Mouse (Mus musculus) megakaryocyte-erythroid progenitor cell, adult 5-6 weeks (primary cell): ENCODE measurements around the gene Zfp866. TPM values are rescaled to one million over a fixed set of nuclear protein-coding genes. Genes with fewer than 3 reads are reported as not detected.

Source experiments
- ATAC-seq: replicated peaks from 2 replicates; pipeline ENCODE4 v1.8.0; 2016; ENCODE audit warnings: mild to moderate bottlenecking, inconsistent platforms; ENCODE audit not compliant: severe bottlenecking, poor library complexity, low FRiP score, low TSS enrichment
- total RNA-seq, 2 experiments: library from RNA; stranded (forward) in 1 of 2; stranded (reverse) in 1 of 2; fragments of 200-1000, 215-1000 nt in 1 of 2; fragments of >200 nt in 1 of 2; fragmentation: Nextera tagmentation in 1 of 2; gene quantifications; 2 replicates each; pipeline ENCODE4 v1.2.3; 2014 to 2017

The Zfp866 gene
- total RNA-seq, 2 experiments from 2014 or later = 25.7 to 26.3 TPM

- ATAC-seq = no peak
Observed at GRCm38 (mm10) chr8:69799946-69800345, 9.0 kb upstream of the Zfp866 start.

DNA sequence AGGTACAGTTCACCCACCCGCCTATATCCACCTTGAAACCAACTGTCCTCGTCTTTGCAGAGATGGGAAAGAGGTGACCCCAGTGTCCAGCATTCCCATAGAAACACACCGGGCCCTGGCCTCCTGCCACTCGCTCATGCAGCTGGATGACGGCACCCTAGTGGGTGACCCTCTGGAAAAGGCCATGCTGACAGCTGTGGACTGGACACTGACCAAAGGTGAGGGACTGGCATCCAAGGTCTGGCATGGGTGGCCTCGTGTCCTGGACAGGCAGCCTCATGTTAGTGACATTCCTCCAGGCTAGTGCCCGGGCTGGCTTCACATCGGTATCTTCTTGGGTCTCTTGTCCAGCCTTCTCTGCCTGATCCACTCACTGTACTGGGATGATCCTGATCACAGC, 8.3 kb upstream of the Zfp866 start:
- no peak for ATAC-seq

- ATAC-seq = no peak
Observed at GRCm38 (mm10) chr8:69797661-69798060, 6.7 kb upstream of the Zfp866 start.

GRCm38 (mm10) chr8:69796721-69797345, 5.9 kb upstream of the Zfp866 start:
- ATAC-seq = no peak

GRCm38 (mm10) chr8:69794901-69795300, 3.9 kb upstream of the Zfp866 start:
- ATAC-seq = no peak

DNA sequence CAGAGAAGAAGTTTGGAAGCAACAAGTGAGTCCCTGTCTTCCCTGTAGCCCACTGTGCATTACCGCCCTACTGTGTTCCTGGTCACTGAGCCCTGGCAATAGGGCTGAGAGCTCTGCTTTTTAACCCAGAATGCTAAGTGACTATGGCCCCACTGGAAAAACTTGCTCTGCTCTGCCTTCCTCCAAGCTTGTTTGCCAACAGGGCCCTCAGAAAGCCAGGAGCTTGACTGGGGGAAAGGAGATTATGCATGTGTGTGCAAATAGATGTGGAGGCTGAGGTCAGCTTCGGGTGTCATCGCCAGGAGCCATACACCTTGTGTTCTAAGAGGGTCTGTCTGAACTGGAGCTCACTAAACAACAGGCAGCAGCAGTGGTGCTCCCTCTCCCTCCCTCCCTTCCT, 3.1 kb upstream of the Zfp866 start:
- no peak for ATAC-seq

GRCm38 (mm10) chr8:69793666-69794065, 2.7 kb upstream of the Zfp866 start:
- ATAC-seq = no peak

DNA sequence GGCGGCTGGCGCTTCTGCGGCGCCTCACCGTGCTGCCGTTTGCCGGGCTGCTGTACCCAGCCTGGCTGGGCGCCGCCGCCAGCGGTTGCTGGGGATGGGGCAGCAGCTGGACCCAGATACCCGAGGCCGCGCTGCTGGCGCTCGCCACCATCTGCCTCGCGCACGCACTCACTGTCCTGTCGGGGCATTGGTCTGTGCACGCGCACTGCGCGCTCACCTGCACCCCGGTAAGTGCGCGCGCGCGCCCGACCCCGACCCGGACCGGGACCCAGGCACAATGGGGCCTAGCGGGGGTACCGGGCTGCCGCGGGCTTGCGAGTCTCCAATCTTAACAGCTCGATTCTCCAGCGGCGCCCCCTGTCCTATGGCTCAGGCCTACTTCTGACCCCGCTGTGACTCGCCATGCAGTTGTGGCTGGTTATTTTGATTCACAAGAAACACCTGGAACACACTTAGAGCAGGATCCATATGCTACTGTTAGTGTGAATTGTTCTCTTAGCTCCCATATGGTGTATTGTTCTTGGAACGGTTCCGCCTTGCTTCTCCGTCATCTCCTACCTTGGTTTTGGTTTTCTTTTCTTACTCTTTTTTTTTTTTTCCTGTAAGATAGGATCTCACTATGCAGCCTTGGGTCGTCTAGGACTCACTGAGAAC, 564 bp upstream of the Zfp866 start:
- 0 out of 2 replicates have a peak, but pooled peaks have one; percentile 16 for ATAC-seq

- no peak for ATAC-seq
Observed at GRCm38 (mm10) chr8:69790364-69790763, 614 bp downstream of the Zfp866 start.

- no peak for ATAC-seq
Observed at GRCm38 (mm10) chr8:69789731-69790130, 1.2 kb downstream of the Zfp866 start.

DNA sequence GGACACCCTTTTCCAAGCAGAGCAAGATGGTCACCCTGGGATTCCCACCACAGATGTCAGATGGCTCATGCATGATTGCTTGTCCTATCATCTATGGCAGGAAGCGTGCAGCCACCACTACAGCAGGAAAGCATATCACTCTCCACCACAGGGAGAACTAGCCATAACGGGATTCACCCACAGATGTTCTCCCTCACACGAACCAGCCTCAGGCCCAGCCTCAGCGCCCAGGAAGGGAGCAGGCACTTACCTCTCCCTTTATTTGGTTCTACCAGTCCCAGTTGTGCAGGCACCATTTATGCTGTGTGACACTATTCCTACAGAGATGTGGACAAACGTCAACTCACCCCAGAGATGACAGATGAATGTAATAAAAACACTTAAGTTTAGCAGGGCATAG, 1.9 kb downstream of the Zfp866 start:
- ATAC-seq = peak; percentile 65

- no peak for ATAC-seq
Observed at GRCm38 (mm10) chr8:69777111-69777510, 13.9 kb downstream of the Zfp866 start.

GRCm38 (mm10) chr8:69775149-69775534, 15.8 kb downstream of the Zfp866 start:
- ATAC-seq = no peak

DNA sequence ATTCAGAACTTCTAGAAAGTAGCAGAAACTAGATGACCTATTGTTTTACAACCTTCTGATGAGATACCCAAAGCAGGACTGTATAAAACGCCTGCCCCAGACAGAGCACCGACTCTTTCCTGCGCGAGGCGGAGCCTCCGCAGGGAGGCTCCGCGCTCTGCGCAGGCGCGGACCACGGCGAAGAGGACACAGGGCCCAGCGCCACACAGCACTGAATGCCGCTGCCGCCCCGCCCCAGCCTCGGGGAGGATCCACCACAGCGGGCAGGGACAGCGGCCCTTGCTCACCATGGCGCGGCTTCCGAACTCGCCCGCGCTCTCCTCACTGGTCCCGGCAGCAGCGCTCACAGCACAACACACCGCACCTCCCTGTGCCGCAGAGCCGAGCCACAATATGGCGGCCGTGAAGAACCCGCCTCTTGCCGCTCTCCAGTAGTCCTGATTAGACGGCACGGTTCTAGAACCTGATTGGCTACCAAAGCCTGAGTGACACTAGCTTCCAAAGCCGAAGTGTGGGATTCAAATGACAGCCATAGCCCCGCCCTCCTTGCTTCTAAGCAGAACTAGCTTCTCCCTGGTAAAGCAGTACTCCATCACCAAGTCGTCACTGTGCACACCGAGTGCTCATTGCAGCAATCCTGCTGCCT, 16.4 kb downstream of the Zfp866 start, which contains the start of gene Gm20422:
TSS of gene Gm20422 (minus strand) at position 384 of the 646 bp plus-strand sequence.
- ATAC-seq = peak; percentile 100

GRCm38 (mm10) chr8:69772106-69772505, 18.9 kb downstream of the Zfp866 start:
- no peak for ATAC-seq

DNA sequence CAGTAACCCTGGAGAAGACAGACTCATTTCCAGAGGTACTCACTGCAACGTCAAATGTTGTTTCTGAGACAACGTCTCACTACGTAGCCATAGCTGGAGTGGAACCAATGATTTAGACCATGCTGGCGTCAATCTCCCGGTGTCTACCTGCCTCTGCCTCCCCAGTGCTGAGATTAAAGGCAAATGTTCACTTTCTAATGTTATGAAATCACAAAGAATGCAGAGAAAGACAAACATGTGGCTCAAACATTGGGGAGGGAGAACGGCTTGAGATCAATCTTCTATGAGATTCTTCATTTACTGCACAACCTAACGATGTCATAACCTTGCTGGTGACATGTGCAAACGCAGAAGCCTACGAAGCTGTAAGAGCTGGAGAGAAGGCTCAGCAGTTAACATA, 19.8 kb downstream of the Zfp866 start:
- ATAC-seq = no peak

DNA sequence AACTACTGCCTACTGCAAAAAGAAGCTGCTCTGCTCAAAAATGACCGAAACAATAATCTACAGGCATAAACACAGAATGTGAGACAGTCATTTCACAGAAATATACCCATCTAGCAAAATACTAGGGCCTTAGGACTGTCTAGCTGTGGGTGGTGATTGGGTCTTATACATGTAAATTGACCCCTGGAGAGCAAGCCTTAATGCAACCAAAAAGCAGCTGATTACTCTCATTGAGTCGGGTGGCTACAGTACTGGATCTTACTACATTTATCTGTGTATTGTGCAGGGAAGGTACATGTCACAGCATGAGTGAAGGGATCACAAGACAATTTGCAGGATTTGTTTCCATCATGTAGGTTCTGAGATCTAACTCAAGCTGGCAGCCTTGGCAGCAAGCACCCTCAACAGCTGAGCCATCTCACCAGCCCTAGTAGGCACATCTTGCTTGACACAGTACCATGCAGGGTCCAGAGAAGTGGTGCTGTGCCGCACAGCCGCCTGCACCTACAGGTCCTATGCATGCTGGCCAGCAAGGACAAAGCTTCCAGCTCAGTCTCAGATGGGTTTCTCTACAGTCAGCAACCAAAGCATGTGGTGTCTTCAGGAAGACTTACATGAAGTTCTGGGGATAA, 29.0 kb downstream of the Zfp866 start:
- no peak for ATAC-seq

DNA sequence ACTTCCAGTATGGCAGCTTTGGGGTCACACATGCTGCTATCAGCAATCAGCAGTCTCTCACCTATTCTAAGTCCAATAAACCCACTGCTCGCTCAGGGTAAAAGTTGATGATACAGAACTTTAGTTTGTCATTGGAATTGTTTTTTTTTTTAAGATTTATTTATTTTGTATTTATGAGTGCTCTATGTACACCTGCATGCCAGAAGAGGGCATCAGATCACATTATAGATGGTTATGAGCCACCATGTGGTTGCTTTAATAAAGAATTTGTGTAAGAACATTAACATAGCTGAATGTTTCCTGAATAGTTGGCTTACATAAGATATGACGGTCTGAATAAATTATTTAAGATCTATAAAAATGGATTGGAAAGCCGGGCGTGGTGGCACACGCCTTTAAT, 32.7 kb downstream of the Zfp866 start:
- no peak for ATAC-seq

DNA sequence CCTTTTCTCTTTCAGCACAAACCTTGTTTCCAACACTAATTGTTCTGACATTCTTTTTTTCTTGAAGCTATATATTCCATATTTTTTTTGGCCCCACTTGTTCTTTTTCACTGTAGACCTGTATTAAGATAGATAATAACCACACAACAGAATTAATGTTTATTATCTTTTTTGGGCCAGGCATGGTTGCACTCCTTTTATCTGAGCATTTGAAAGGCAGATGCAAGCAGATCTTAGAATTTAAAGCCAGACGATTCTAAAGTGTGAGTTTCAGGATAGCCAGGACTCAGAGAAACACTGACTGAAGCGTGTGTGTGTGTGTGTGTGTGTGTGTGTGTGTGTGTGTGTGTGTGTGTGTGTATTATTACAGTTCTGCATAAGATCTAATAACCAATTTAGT, 38.5 kb downstream of the Zfp866 start:
- ATAC-seq = peak; percentile 56
